Mouse (Mus musculus): ENCODE measurements around the gene Cryzl1. TPM values are rescaled to one million over a fixed set of nuclear protein-coding genes. Genes with fewer than 3 reads are reported as not detected.

Cryzl1 gene
- polyA plus RNA-seq, 1 experiment from 2014 or later = 73.6 TPM

- ATAC-seq (replicated peaks; ENCODE audit: low FRiP score) (no peak), DNase-seq (ENCODE audit: low spot score) (no peak)
- H3K27ac ChIP-seq (ENCODE audit: low read depth, low read length) = no peak overlapping the region
- H3K4me2 ChIP-seq (ENCODE audit: low read depth, low read length, severe bottlenecking) = peak overlapping the region; percentile 73; the same call in 1 of the 2 replicates
- no peaks in the 10 kb centered on the region for H3K9me3 ChIP-seq (ENCODE audit: control insufficient read depth, low read length)
- peak overlapping the region; percentile 3; the same call in 1 of the 2 replicates for H3K9ac ChIP-seq (ENCODE audit: low read length)
- no peak overlapping the region for H3K4me3 ChIP-seq (ENCODE audit: low read depth, low read length)
- 47% methylated on average over 7 of the region's 7 CpGs for WGBS
- 0 out of 2 replicates have a peak, but pooled peaks cover 3% of the 10 kb centered on the region for H3K4me1 ChIP-seq (replicated peaks; ENCODE audit: control insufficient read depth, insufficient read depth, low read length)
- H3K36me3 ChIP-seq (ENCODE audit: control insufficient read depth, insufficient read depth, low read length) = no peaks in the 10 kb centered on the region; the same call in 1 of the 2 replicates
- no peaks in the 10 kb centered on the region for H3K27me3 ChIP-seq (ENCODE audit: control insufficient read depth, insufficient read depth, low read length)
These were observed 39.0 kb downstream of the Cryzl1 start for GRCm38 (mm10) chr16:91689791-91690190.

DNA sequence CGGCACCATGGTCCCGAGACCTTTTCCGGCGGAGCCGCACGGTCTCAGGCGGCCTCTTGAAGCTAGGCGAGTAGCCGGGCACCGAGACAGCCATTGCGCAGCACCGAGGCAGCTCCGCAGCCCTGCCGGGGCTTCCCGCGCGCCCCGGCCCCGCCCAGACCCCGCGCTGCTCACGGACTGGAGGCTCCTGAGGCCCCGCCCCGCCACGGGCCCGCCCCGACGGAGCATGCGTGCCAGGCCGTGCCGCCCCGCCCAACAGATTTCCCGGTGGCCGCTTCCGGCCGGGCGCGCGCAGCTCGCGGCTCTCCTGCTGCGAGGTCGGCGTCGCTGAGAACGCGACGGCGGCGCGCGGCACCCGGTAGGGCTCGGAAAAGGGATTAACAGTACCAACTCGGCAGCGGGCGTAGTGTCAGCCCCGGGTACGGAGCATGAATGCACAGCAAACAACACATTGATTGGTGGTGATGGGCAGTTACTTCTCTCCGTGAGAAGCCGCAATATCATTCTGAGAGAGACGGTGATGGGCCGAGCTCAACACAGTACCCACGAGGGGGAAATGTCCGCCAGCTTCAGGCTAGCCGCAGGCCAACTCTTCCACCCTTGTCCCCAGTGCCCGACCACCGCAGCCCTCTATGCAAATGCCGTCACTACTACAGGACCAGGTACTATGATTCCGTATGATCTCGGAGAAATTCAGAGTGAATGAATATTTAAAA is 40.0 kb downstream of the Cryzl1 start, which contains the start of gene Donson:
Donson (minus strand) TSS at position 152 of the 716 bp plus-strand sequence.
- H3K4me2 ChIP-seq (ENCODE audit: low read depth, low read length, severe bottlenecking) = peak within 1 kb of the TSS; percentile 73
- peak within 1 kb of the TSS; percentile 84 for H3K4me3 ChIP-seq (ENCODE audit: low read depth, low read length)
- no peaks in the 10 kb centered on the region for H3K9me3 ChIP-seq (ENCODE audit: control insufficient read depth, low read length)
- peak within 1 kb of the TSS; percentile 89 for H3K9ac ChIP-seq (ENCODE audit: low read length)
- WGBS = under 1% methylated on average over 66 of the region's 71 CpGs
- H3K36me3 ChIP-seq (ENCODE audit: control insufficient read depth, insufficient read depth, low read length) = no peaks in the 10 kb centered on the region; the same call in 1 of the 2 replicates
- DNase-seq (ENCODE audit: low spot score) (peak; percentile 98), ATAC-seq (replicated peaks; ENCODE audit: low FRiP score) (peak; percentile 100)
- H3K27me3 ChIP-seq (ENCODE audit: control insufficient read depth, insufficient read depth, low read length) = no peaks in the 10 kb centered on the region
- 0 out of 2 replicates have a peak, but pooled peaks cover 3% of the 10 kb centered on the region for H3K4me1 ChIP-seq (replicated peaks; ENCODE audit: control insufficient read depth, insufficient read depth, low read length)
- peak within 1 kb of the TSS; percentile 66; the same call in 1 of the 2 replicates for H3K27ac ChIP-seq (ENCODE audit: low read depth, low read length)

DNA sequence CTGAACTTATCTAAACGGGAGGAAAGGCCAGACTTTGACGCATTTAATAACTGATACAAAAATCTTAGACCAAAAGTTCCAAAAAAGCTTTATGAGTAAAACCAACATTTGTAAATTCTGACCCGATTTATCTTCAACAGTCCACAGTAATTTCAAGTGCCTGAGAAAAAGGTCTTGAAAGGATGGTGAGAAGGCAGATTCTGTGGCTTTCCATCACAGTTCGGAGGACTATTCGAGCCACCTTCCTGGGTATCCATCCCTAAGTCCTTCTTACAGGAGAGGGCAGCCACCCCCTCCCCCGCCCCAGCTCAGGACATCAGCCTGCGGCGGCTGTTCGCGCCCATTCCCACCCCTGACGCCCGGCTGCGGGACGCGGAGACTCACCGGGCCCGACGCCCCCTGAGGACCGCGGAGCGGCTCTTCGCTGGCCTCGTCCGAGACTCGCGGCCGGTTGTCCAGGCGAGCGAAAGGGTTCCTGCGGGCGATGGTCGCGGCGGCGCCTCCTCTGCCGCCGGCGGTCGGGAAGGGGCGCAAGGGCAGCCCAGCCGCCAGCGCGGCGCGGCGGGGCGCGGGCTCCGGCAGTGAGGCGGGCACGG is 40.7 kb downstream of the Cryzl1 start:
- Histone ChIP-seq H3K27ac (ENCODE audit: low read depth, low read length) (0 out of 2 replicates have a peak overlapping the region, but pooled peaks have one; percentile 66), H3K36me3 (ENCODE audit: control insufficient read depth, insufficient read depth, low read length) (no peaks in the 10 kb centered on the region; the same call in 1 of the 2 replicates), H3K9ac (ENCODE audit: low read length) (peak overlapping the region; percentile 89), H3K4me2 (ENCODE audit: low read depth, low read length, severe bottlenecking) (peak overlapping the region; percentile 73), H3K4me3 (ENCODE audit: low read depth, low read length) (peak overlapping the region; percentile 84), H3K9me3 (ENCODE audit: control insufficient read depth, low read length) (no peaks in the 10 kb centered on the region), H3K27me3 (ENCODE audit: control insufficient read depth, insufficient read depth, low read length) (no peaks in the 10 kb centered on the region), H3K4me1 (replicated peaks; ENCODE audit: control insufficient read depth, insufficient read depth, low read length) (0 out of 2 replicates have a peak, but pooled peaks cover 3% of the 10 kb centered on the region)
- peak; percentile 60 for ATAC-seq (replicated peaks; ENCODE audit: low FRiP score)
- under 1% methylated on average over 50 of the region's 51 CpGs for WGBS
- peak; percentile 80 for DNase-seq (ENCODE audit: low spot score)

- H3K9ac ChIP-seq (ENCODE audit: low read length) = no peak overlapping the region
- H3K4me2 ChIP-seq (ENCODE audit: low read depth, low read length, severe bottlenecking) = no peak overlapping the region
- 86% methylated on average over 5 of the region's 5 CpGs for WGBS
- no peak for DNase-seq (ENCODE audit: low spot score)
- no peak overlapping the region for H3K27ac ChIP-seq (ENCODE audit: low read depth, low read length)
- no peak overlapping the region for H3K4me3 ChIP-seq (ENCODE audit: low read depth, low read length)
- H3K27me3 ChIP-seq (ENCODE audit: control insufficient read depth, insufficient read depth, low read length) = no peaks in the 10 kb centered on the region
- no peak for ATAC-seq (replicated peaks; ENCODE audit: low FRiP score)
- H3K4me1 ChIP-seq (replicated peaks; ENCODE audit: control insufficient read depth, insufficient read depth, low read length) = 0 out of 2 replicates have a peak, but pooled peaks cover 3% of the 10 kb centered on the region
- H3K36me3 ChIP-seq (ENCODE audit: control insufficient read depth, insufficient read depth, low read length) = no peaks in the 10 kb centered on the region; the same call in 1 of the 2 replicates
- no peaks in the 10 kb centered on the region for H3K9me3 ChIP-seq (ENCODE audit: control insufficient read depth, low read length)
These were observed 42.4 kb downstream of the Cryzl1 start for GRCm38 (mm10) chr16:91686369-91686768.

- Histone ChIP-seq H3K9ac (ENCODE audit: low read length) (no peak overlapping the region), H3K4me2 (ENCODE audit: low read depth, low read length, severe bottlenecking) (no peak overlapping the region), H3K36me3 (ENCODE audit: control insufficient read depth, insufficient read depth, low read length) (no peaks in the 10 kb centered on the region; the same call in 1 of the 2 replicates), H3K27me3 (ENCODE audit: control insufficient read depth, insufficient read depth, low read length) (no peaks in the 10 kb centered on the region), H3K27ac (ENCODE audit: low read depth, low read length) (no peak overlapping the region), H3K4me3 (ENCODE audit: low read depth, low read length) (no peak overlapping the region), H3K9me3 (ENCODE audit: control insufficient read depth, low read length) (no peaks in the 10 kb centered on the region), H3K4me1 (replicated peaks; ENCODE audit: control insufficient read depth, insufficient read depth, low read length) (0 out of 2 replicates have a peak, but pooled peaks cover 3% of the 10 kb centered on the region)
- WGBS = 92% methylated on average over 5 of the region's 5 CpGs
- ATAC-seq (replicated peaks; ENCODE audit: low FRiP score) (no peak), DNase-seq (ENCODE audit: low spot score) (no peak)
These were observed 43.2 kb downstream of the Cryzl1 start for GRCm38 (mm10) chr16:91685526-91685925.

DNA sequence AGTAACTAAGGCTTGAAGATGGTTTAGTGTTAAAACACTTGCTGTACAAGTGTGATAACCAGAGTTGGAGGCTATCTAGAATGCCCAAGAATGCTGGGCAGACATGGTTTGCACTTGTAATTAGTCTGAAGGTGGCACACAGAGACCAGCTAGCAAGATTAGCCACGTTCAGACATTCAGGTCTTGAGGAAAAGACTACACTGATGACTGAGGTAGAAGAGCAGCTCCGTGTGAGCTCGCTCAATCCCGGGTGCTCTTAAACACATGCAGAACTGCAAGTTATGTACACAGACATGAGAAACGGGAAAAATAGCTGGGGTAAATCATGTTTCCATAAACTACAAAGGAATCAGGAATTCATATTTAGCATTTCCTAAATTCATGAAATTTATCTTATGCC is 48.1 kb downstream of the Cryzl1 start:
- H3K4me3 ChIP-seq (ENCODE audit: low read depth, low read length) = no peak overlapping the region
- no peak overlapping the region for H3K27ac ChIP-seq (ENCODE audit: low read depth, low read length)
- no peak overlapping the region for H3K4me2 ChIP-seq (ENCODE audit: low read depth, low read length, severe bottlenecking)
- no peak for DNase-seq (ENCODE audit: low spot score)
- no peak overlapping the region for H3K9ac ChIP-seq (ENCODE audit: low read length)
- 79% methylated on average over 5 of the region's 5 CpGs for WGBS
- no peaks in the 10 kb centered on the region for H3K9me3 ChIP-seq (ENCODE audit: control insufficient read depth, low read length)
- H3K4me1 ChIP-seq (replicated peaks; ENCODE audit: control insufficient read depth, insufficient read depth, low read length) = no peaks in the 10 kb centered on the region
- H3K36me3 ChIP-seq (ENCODE audit: control insufficient read depth, insufficient read depth, low read length) = peaks cover 11% of the 10 kb centered on the region; the same call in 1 of the 2 replicates
- H3K27me3 ChIP-seq (ENCODE audit: control insufficient read depth, insufficient read depth, low read length) = no peaks in the 10 kb centered on the region
- no peak for ATAC-seq (replicated peaks; ENCODE audit: low FRiP score)

DNA sequence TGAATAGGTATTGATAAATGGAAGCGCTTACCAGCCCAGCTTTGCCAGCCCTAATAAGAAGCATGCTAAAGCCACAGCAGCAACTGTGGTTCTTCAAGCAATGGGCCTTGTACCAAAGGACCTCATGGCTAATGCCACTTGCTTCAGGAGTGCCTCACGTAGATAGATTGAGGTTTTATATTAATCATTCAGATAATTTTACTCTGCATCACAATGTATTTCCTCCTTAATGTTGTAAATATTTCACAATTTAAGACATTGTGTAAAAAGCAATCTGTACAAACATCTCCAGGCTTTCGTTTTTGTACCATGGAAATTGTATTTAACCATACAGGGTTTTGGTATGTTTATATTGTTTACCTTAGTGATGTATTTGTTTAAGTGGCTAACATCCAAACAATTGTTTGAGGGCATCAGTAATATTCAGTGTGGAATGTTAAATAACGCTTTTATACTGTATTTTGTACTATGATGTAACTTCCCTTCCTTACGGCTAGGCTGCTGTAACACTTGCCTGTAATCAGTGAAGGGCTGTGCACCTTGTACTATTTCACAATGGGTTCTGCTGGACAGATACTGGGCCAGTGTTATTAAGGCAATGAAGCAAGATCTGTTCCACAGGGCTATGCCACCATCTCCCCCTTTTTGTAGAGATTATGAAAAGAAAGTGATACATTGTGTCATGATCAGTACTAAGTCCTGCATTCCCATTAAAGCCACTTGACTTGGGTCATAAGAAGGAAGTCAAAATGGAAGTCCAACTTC is 50.4 kb downstream of the Cryzl1 start:
- no peak for ATAC-seq (replicated peaks; ENCODE audit: low FRiP score)
- 94% methylated on average over 5 of the region's 5 CpGs for WGBS
- peaks cover 16% of the 10 kb centered on the region for H3K36me3 ChIP-seq (ENCODE audit: control insufficient read depth, insufficient read depth, low read length)

GRCm38 (mm10) chr16:91674500-91674899 is 54.3 kb downstream of the Cryzl1 start:
- Histone ChIP-seq H3K27me3 (ENCODE audit: control insufficient read depth, insufficient read depth, low read length) (no peaks in the 10 kb centered on the region), H3K36me3 (ENCODE audit: control insufficient read depth, insufficient read depth, low read length) (peaks cover 28% of the 10 kb centered on the region), H3K4me3 (ENCODE audit: low read depth, low read length) (no peak overlapping the region), H3K9me3 (ENCODE audit: control insufficient read depth, low read length) (no peaks in the 10 kb centered on the region), H3K4me1 (replicated peaks; ENCODE audit: control insufficient read depth, insufficient read depth, low read length) (no peaks in the 10 kb centered on the region), H3K27ac (ENCODE audit: low read depth, low read length) (no peak overlapping the region), H3K9ac (ENCODE audit: low read length) (no peak overlapping the region), H3K4me2 (ENCODE audit: low read depth, low read length, severe bottlenecking) (no peak overlapping the region)
- DNase-seq (ENCODE audit: low spot score) (no peak), ATAC-seq (replicated peaks; ENCODE audit: low FRiP score) (no peak)
- 86% methylated on average over 4 of the region's 4 CpGs for WGBS

More for the DNA sequence above, 50.4 kb downstream of the Cryzl1 start:
- no peaks in the 10 kb centered on the region for H3K4me1 ChIP-seq (replicated peaks; ENCODE audit: control insufficient read depth, insufficient read depth, low read length)
- no peak overlapping the region for H3K4me2 ChIP-seq (ENCODE audit: low read depth, low read length, severe bottlenecking)
- H3K27me3 ChIP-seq (ENCODE audit: control insufficient read depth, insufficient read depth, low read length) = no peaks in the 10 kb centered on the region
- no peak overlapping the region for H3K9ac ChIP-seq (ENCODE audit: low read length)
- H3K9me3 ChIP-seq (ENCODE audit: control insufficient read depth, low read length) = no peaks in the 10 kb centered on the region
- no peak for DNase-seq (ENCODE audit: low spot score)
- no peak overlapping the region for H3K27ac ChIP-seq (ENCODE audit: low read depth, low read length)
- H3K4me3 ChIP-seq (ENCODE audit: low read depth, low read length) = no peak overlapping the region
